Mouse (Mus musculus): ENCODE results near the gene Pgghg. TPM values are rescaled to one million over a fixed set of nuclear protein-coding genes. Genes with fewer than 3 reads are reported as not detected.

The Pgghg gene
- polyA plus RNA-seq, 1 experiment: 15.1 TPM

GRCm38 (mm10) chr7:140943356-140943755 is 2.2 kb downstream of the Pgghg start:
- peaks cover 8% of the 10 kb centered on the region for H3K4me1 ChIP-seq (ENCODE audit: control insufficient read depth, insufficient read depth, insufficient read length, low read length)
- H3K36me3 ChIP-seq (ENCODE audit: control insufficient read depth, insufficient read depth, low read length): peaks cover 9% of the 10 kb centered on the region
- no peak for TF ChIP-seq CTCF (IDR thresholded peaks at IDR 0.05; ENCODE audit: extremely low read depth, insufficient read length, insufficient replicate concordance, low read depth, low read length)
- no peak for TF ChIP-seq POLR2A (IDR thresholded peaks at IDR 0.05; ENCODE audit: low read depth, low read length)
- no peaks in the 10 kb centered on the region for H3K27me3 ChIP-seq (ENCODE audit: control insufficient read depth, insufficient read depth, low read length)
- no peak overlapping the region for H3K4me3 ChIP-seq (ENCODE audit: low read depth, low read length)
- H3K27ac ChIP-seq (ENCODE audit: insufficient read depth, low read depth, low read length): no peak overlapping the region
- WGBS: 75% methylated on average over 4 of the region's 4 CpGs

DNA sequence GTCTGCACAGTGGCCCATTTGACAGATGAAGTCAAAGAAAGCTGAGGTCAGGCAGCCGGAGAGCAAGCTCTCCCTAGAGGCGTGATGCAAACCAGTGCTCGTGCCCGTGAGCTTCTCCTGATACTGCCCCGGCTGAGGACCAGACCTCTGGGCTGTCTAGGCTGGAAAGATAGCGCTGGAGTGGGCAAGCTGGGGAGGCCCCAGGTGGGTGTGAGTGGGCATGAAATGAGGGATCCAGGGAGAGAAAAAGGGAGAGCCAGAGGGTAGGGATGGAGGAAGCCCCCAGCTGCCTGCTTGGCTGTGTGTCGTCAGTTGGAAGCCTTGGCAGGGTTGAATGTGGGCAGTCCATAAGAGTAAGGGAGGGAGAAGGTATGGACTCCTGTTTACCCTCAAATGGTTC is 3.0 kb downstream of the Pgghg start:
- 93% methylated on average over 7 of the region's 7 CpGs for whole genome bisulfite sequencing
- Histone ChIP-seq H3K4me3 (ENCODE audit: low read depth, low read length) (no peak overlapping the region), H3K4me1 (ENCODE audit: control insufficient read depth, insufficient read depth, insufficient read length, low read length) (peaks cover 8% of the 10 kb centered on the region), H3K27ac (ENCODE audit: insufficient read depth, low read depth, low read length) (no peak overlapping the region), H3K27me3 (ENCODE audit: control insufficient read depth, insufficient read depth, low read length) (no peaks in the 10 kb centered on the region), H3K36me3 (ENCODE audit: control insufficient read depth, insufficient read depth, low read length) (peaks cover 15% of the 10 kb centered on the region)
- TF ChIP-seq POLR2A (IDR thresholded peaks at IDR 0.05; ENCODE audit: low read depth, low read length) (no peak), CTCF (IDR thresholded peaks at IDR 0.05; ENCODE audit: extremely low read depth, insufficient read length, insufficient replicate concordance, low read depth, low read length) (no peak)

DNA sequence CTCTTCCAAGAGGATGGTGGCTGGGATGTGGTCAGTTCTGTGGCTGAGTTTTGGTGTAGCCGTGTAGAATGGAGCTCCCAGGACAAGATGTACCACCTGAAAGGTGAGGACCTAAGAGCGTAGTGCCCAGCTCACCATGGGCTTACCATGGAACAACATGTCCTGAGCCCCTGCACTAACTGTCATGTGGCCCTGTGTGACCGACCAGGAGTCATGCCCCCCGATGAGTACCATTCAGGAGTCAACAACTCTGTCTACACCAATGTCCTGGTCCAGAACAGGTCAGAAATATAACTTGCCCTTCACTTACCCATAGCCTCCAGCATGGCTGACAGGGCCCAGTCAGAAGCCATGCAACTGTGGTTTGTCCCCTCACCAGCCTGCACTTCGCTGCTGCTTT is 4.1 kb downstream of the Pgghg start:
- TF ChIP-seq CTCF (IDR thresholded peaks at IDR 0.05; ENCODE audit: extremely low read depth, insufficient read length, insufficient replicate concordance, low read depth, low read length) (no peak), POLR2A (IDR thresholded peaks at IDR 0.05; ENCODE audit: low read depth, low read length) (no peak)
- peaks cover 17% of the 10 kb centered on the region for H3K36me3 ChIP-seq (ENCODE audit: control insufficient read depth, insufficient read depth, low read length)
- no peak overlapping the region for H3K27ac ChIP-seq (ENCODE audit: insufficient read depth, low read depth, low read length)
- H3K4me1 ChIP-seq (ENCODE audit: control insufficient read depth, insufficient read depth, insufficient read length, low read length): peaks cover 8% of the 10 kb centered on the region
- no peak overlapping the region for H3K4me3 ChIP-seq (ENCODE audit: low read depth, low read length)
- no peaks in the 10 kb centered on the region for H3K27me3 ChIP-seq (ENCODE audit: control insufficient read depth, insufficient read depth, low read length)
- 92% methylated on average over 5 of the region's 5 CpGs for WGBS

- Histone ChIP-seq H3K27me3 (ENCODE audit: control insufficient read depth, insufficient read depth, low read length) (no peaks in the 10 kb centered on the region), H3K36me3 (ENCODE audit: control insufficient read depth, insufficient read depth, low read length) (peaks cover 17% of the 10 kb centered on the region), H3K4me3 (ENCODE audit: low read depth, low read length) (no peak overlapping the region), H3K27ac (ENCODE audit: insufficient read depth, low read depth, low read length) (peak overlapping the region; percentile 24), H3K4me1 (ENCODE audit: control insufficient read depth, insufficient read depth, insufficient read length, low read length) (peaks cover 11% of the 10 kb centered on the region)
- TF ChIP-seq CTCF (IDR thresholded peaks at IDR 0.05; ENCODE audit: extremely low read depth, insufficient read length, insufficient replicate concordance, low read depth, low read length) (no peak), POLR2A (IDR thresholded peaks at IDR 0.05; ENCODE audit: low read depth, low read length) (no peak)
- WGBS: 92% methylated on average over 10 of the region's 10 CpGs
Measured at GRCm38 (mm10) chr7:140946311-140946710, 5.1 kb downstream of the Pgghg start.

- Histone ChIP-seq H3K27me3 (ENCODE audit: control insufficient read depth, insufficient read depth, low read length) (no peaks in the 10 kb centered on the region), H3K36me3 (ENCODE audit: control insufficient read depth, insufficient read depth, low read length) (peaks cover 17% of the 10 kb centered on the region), H3K4me3 (ENCODE audit: low read depth, low read length) (no peak overlapping the region), H3K4me1 (ENCODE audit: control insufficient read depth, insufficient read depth, insufficient read length, low read length) (peaks cover 11% of the 10 kb centered on the region), H3K27ac (ENCODE audit: insufficient read depth, low read depth, low read length) (peak overlapping the region; percentile 24; the same call in 1 of the 2 replicates)
- WGBS: 63% methylated on average over 7 of the region's 7 CpGs
- TF ChIP-seq CTCF (IDR thresholded peaks at IDR 0.05; ENCODE audit: extremely low read depth, insufficient read length, insufficient replicate concordance, low read depth, low read length): no peak
- TF ChIP-seq POLR2A (IDR thresholded peaks at IDR 0.05; ENCODE audit: low read depth, low read length): no peak
Measured at GRCm38 (mm10) chr7:140946980-140947379, 5.8 kb downstream of the Pgghg start.

GRCm38 (mm10) chr7:140948161-140948560 is 7.0 kb downstream of the Pgghg start:
- Histone ChIP-seq H3K27ac (ENCODE audit: insufficient read depth, low read depth, low read length) (no peak overlapping the region), H3K4me3 (ENCODE audit: low read depth, low read length) (no peak overlapping the region), H3K4me1 (ENCODE audit: control insufficient read depth, insufficient read depth, insufficient read length, low read length) (peaks cover 6% of the 10 kb centered on the region), H3K36me3 (ENCODE audit: control insufficient read depth, insufficient read depth, low read length) (peaks cover 20% of the 10 kb centered on the region), H3K27me3 (ENCODE audit: control insufficient read depth, insufficient read depth, low read length) (no peaks in the 10 kb centered on the region)
- TF ChIP-seq POLR2A (IDR thresholded peaks at IDR 0.05; ENCODE audit: low read depth, low read length) (no peak), CTCF (IDR thresholded peaks at IDR 0.05; ENCODE audit: extremely low read depth, insufficient read length, insufficient replicate concordance, low read depth, low read length) (no peak)
- WGBS: 70% methylated on average over 8 of the region's 8 CpGs

DNA sequence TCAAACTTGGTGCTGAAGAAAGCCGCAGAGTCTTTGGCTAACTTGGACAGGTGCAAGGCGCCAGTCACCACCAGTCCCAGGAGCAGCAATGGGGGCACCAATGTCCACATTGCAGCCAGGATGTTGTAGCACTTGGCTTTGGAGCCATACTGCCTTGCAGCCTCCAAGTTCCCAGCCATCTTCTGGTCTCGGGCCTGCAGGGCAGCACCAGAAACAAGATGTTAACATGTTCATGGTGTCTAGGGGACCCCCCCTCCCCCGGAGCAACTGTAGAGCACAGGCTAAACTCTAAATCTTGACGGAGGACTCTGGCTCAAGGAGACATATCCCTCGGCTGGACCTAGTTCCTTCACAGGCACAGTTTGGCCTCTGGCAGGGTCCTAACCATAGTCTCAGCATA is 8.1 kb downstream of the Pgghg start:
- TF ChIP-seq CTCF (IDR thresholded peaks at IDR 0.05; ENCODE audit: extremely low read depth, insufficient read length, insufficient replicate concordance, low read depth, low read length) (no peak), POLR2A (IDR thresholded peaks at IDR 0.05; ENCODE audit: low read depth, low read length) (no peak)
- peaks cover 10% of the 10 kb centered on the region for H3K4me1 ChIP-seq (ENCODE audit: control insufficient read depth, insufficient read depth, insufficient read length, low read length)
- no peak overlapping the region for H3K4me3 ChIP-seq (ENCODE audit: low read depth, low read length)
- H3K27me3 ChIP-seq (ENCODE audit: control insufficient read depth, insufficient read depth, low read length): no peaks in the 10 kb centered on the region
- WGBS: 82% methylated on average over 6 of the region's 6 CpGs
- H3K27ac ChIP-seq (ENCODE audit: insufficient read depth, low read depth, low read length): no peak overlapping the region
- H3K36me3 ChIP-seq (ENCODE audit: control insufficient read depth, insufficient read depth, low read length): peaks cover 20% of the 10 kb centered on the region

Measured in small intestine, adult 2 months (tissue).